Mouse (Mus musculus) thymus, adult 2 months (tissue): ENCODE data around the gene Lsamp. TPM values are rescaled to one million over a fixed set of nuclear protein-coding genes. Genes with fewer than 3 reads are reported as not detected.
"Not testable (repeated sequence)": the region's sequence is repeated elsewhere in the genome, so short reads cannot be mapped to it uniquely, and the experiment has no call there.

Experiments used
- DNase-seq: peaks from one replicate; pipeline ENCODE4 v3.0.0; 2021
- H3K27ac ChIP-seq: fragments of 200-500 bp; 2 replicates; pipeline ENCODE4 v1.5.1; 2012; ENCODE audit warnings: low read length, control low read depth; ENCODE audit not compliant: control insufficient read depth, insufficient read depth
- H3K27me3 ChIP-seq: fragments of 200-500 bp; 2 replicates; pipeline ENCODE4 v1.6.1; 2012; ENCODE audit warnings: mild to moderate bottlenecking, low read length, moderate library complexity, mixed read lengths; ENCODE audit not compliant: control insufficient read depth, insufficient read depth
- H3K36me3 ChIP-seq: fragments of 200-500 bp; 2 replicates; pipeline ENCODE4 v1.6.1; 2012; ENCODE audit warnings: mild to moderate bottlenecking, low read length, moderate library complexity; ENCODE audit not compliant: control insufficient read depth, insufficient read depth
- H3K4me1 ChIP-seq: fragments of 200-500 bp; replicated peaks from 2 replicates; pipeline ENCODE4 v1.6.1; 2012; ENCODE audit warnings: low read length; ENCODE audit not compliant: control insufficient read depth, insufficient read depth
- H3K4me3 ChIP-seq: fragments of 200-500 bp; 2 replicates; pipeline ENCODE4 v1.5.1; 2012; ENCODE audit warnings: mild to moderate bottlenecking, low read length, control low read depth, moderate library complexity; ENCODE audit not compliant: control insufficient read depth, insufficient read depth
- CTCF ChIP-seq: fragments of 200-500 bp; IDR thresholded peaks from 2 replicates; pipeline ENCODE4 v1.5.1; 2012; ENCODE audit warnings: mild to moderate bottlenecking, control low read depth, low read length, moderate library complexity, borderline replicate concordance; ENCODE audit not compliant: control insufficient read depth, poor library complexity, insufficient read depth; ENCODE audit errors: extremely low read depth
- POLR2A ChIP-seq: fragments of 200-500 bp; IDR thresholded peaks from 2 replicates; pipeline ENCODE4 v1.6.1; 2012; ENCODE audit warnings: mild to moderate bottlenecking, low read length, control low read depth, moderate library complexity; ENCODE audit not compliant: control insufficient read depth, poor library complexity, insufficient read depth; ENCODE audit errors: extremely low read depth
- WGBS: fragments of 180-500 bp; shearing (Covaris S2); methylation state at CpG from one replicate; pipeline ENCODE4 v1.1.7; 2018; 5-methylcytosine and 5-hydroxymethylcytosine counted together
- polyA plus RNA-seq: library from polyadenylated mRNA; depleted of rRNA; stranded (reverse); fragments of >200 nt; gene quantifications from 2 replicates; pipeline ENCODE4 v1.2.3, GENCODE M21; 2012

The Lsamp gene
- polyA plus RNA-seq, 1 experiment = 0.36 TPM

DNA sequence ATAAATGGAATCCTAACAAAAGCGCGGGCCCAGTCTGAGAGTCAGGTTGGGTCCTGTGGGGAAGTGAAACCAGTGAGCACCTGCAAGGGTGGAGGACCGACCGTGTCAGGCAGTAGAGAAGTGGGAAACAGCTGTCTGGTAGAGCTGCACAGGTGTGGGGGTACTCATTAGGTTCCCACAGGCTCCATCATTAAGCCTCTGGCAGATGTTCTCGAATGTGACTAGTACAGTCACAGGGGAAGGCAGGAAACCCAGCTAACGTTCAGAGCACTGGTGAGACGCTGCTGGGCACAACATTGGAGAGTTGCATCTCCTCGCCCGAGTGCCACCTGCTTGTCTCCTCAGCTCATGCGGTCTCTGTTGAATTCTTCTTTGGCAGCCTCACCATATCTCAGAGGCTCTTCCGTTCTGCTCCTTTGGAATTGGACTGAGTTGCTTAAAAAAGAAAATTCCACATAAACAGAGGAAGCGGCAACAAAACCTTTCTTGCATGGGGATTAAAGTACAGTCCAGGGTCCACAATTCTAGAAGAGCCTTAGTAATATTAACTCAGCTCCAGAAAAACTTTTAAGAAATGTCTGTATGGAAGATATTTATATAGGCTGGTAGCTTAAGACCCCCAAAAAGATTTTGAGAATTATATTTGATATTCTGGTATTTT, 588.1 kb downstream of the Lsamp start:
- H3K27ac ChIP-seq = no peak overlapping the region
- no peak for DNase-seq
- H3K27me3 ChIP-seq = no peaks in the 10 kb centered on the region
- H3K4me3 ChIP-seq = no peak overlapping the region
- H3K4me1 ChIP-seq = no peaks in the 10 kb centered on the region
- TF ChIP-seq CTCF (no peak), POLR2A (no peak)
- 87% methylated on average over 12 of the region's 12 CpGs for WGBS
- H3K36me3 ChIP-seq = no peaks in the 10 kb centered on the region

- no peak for DNase-seq
- no peaks in the 10 kb centered on the region for H3K27me3 ChIP-seq
- H3K4me3 ChIP-seq = no peak overlapping the region
- no peaks in the 10 kb centered on the region for H3K36me3 ChIP-seq
- H3K27ac ChIP-seq = no peak overlapping the region
- WGBS = 75% methylated on average over 3 of the region's 3 CpGs
- no peaks in the 10 kb centered on the region for H3K4me1 ChIP-seq
- TF ChIP-seq POLR2A = no peak
- TF ChIP-seq CTCF = no peak
Measured at GRCm38 (mm10) chr16:40582076-40582475, 597.9 kb downstream of the Lsamp start.

DNA sequence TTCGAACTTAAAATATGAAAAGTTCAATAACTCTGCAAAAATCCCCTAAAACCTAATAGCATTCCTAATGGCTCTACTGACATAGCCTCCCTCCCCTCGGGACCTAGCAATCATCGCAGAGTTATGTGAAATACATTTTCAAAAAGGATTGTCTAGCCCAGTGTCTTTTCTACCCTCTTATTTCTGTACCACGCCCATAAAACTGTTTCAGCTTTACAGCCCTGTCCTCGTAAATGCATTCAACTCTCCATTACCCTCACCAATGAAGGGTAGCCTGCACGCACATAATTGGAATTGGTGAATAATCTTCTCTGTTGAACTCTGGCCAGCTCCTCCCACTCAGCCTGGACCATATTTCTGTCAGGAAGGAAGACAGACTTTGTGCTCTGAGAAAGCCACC, 609.0 kb downstream of the Lsamp start:
- Histone ChIP-seq H3K27me3 (no peaks in the 10 kb centered on the region), H3K36me3 (no peaks in the 10 kb centered on the region), H3K27ac (no peak overlapping the region), H3K4me1 (no peaks in the 10 kb centered on the region), H3K4me3 (no peak overlapping the region)
- TF ChIP-seq CTCF = no peak
- no peak for TF ChIP-seq POLR2A
- DNase-seq = no peak
- 84% methylated on average over 6 of the region's 6 CpGs for WGBS

GRCm38 (mm10) chr16:40601431-40602387, 617.5 kb downstream of the Lsamp start:
- H3K36me3 ChIP-seq = no peaks in the 10 kb centered on the region
- TF ChIP-seq CTCF (no peak), POLR2A (no peak)
- WGBS = 52% methylated on average over 4 of the region's 4 CpGs
- H3K27ac ChIP-seq = no peak overlapping the region
- H3K4me1 ChIP-seq = no peaks in the 10 kb centered on the region
- no peak overlapping the region for H3K4me3 ChIP-seq
- DNase-seq = no peak
- H3K27me3 ChIP-seq = no peaks in the 10 kb centered on the region

DNA sequence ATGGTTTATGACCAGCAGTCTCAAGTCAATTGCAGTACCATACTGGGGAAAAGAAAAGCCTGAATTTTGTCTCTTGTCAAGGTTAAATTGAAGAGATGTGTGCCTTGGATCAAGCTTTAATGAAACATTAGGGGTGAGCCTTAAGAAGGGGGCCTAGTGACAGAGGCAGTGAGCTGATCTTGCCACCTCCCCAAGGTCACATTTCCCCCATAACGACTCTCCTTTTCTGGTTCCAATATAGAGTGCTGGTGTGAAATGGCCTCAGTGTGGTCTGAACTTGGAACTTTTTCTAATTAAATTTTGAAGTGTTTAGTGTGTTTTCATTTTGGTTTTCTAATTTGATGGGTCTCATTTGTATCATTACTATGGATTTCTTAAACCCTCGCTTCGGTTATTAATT, 623.3 kb downstream of the Lsamp start:
- Histone ChIP-seq H3K4me1 (no peaks in the 10 kb centered on the region), H3K4me3 (no peak overlapping the region), H3K27ac (no peak overlapping the region), H3K36me3 (no peaks in the 10 kb centered on the region), H3K27me3 (no peaks in the 10 kb centered on the region)
- TF ChIP-seq CTCF (no peak), POLR2A (no peak)
- no peak for DNase-seq
- WGBS = 94% methylated on average over 3 of the region's 3 CpGs

GRCm38 (mm10) chr16:40616697-40617096, 632.5 kb downstream of the Lsamp start:
- not testable (repeated sequence) for H3K4me1 ChIP-seq, H3K27ac ChIP-seq, H3K27me3 ChIP-seq, DNase-seq, H3K36me3 ChIP-seq, H3K4me3 ChIP-seq
- 41% methylated on average over 1 of the region's 1 CpGs for WGBS

GRCm38 (mm10) chr16:40621086-40621485, 636.9 kb downstream of the Lsamp start:
- not testable (repeated sequence) for H3K27me3 ChIP-seq, DNase-seq, H3K27ac ChIP-seq, H3K4me1 ChIP-seq, H3K36me3 ChIP-seq, H3K4me3 ChIP-seq
- 41% methylated on average over 7 of the region's 7 CpGs for WGBS
